Mouse (Mus musculus) activated CD4-positive, CD25-positive, alpha-beta regulatory T cell, adult 4 months (primary cell): ENCODE results near the gene Taf8. TPM values are rescaled to one million over a fixed set of nuclear protein-coding genes. Genes with fewer than 3 reads are reported as not detected.

ENCODE experiments used
- ATAC-seq: one replicate; pipeline ENCODE4 v1.8.0; 2017
- polyA plus RNA-seq, 2 experiments: library from polyadenylated mRNA; unstranded; fragments of 100-300 nt; shearing (Covaris generic); gene quantifications; one replicate each; pipeline ENCODE4 v1.2.1; 2017

Gene Taf8
- polyA plus RNA-seq, 2 experiments from 2014 or later: 51.5 to 61.3 TPM

GRCm38 (mm10) chr17:47452886-47453285 is 49.2 kb downstream of the Taf8 start:
- ATAC-seq: no peak

GRCm38 (mm10) chr17:47450880-47451565 is 51.1 kb downstream of the Taf8 start:
- ATAC-seq: no peak

- ATAC-seq: no peak
Observed at GRCm38 (mm10) chr17:47450239-47450638, 51.9 kb downstream of the Taf8 start.

GRCm38 (mm10) chr17:47449432-47449831 is 52.7 kb downstream of the Taf8 start:
- no peak for ATAC-seq

GRCm38 (mm10) chr17:47448523-47449372 is 53.3 kb downstream of the Taf8 start:
- no peak for ATAC-seq

GRCm38 (mm10) chr17:47446561-47446960 is 55.5 kb downstream of the Taf8 start:
- no peak for ATAC-seq

GRCm38 (mm10) chr17:47446025-47446424 is 56.1 kb downstream of the Taf8 start:
- no peak for ATAC-seq

- ATAC-seq: no peak
Observed at GRCm38 (mm10) chr17:47445518-47445917, 56.6 kb downstream of the Taf8 start.

- ATAC-seq: no peak
Observed at GRCm38 (mm10) chr17:47444113-47444512, 58.0 kb downstream of the Taf8 start.

- no peak for ATAC-seq
Observed at GRCm38 (mm10) chr17:47442271-47442670, 59.8 kb downstream of the Taf8 start.

GRCm38 (mm10) chr17:47441296-47442051 is 60.6 kb downstream of the Taf8 start:
- no peak for ATAC-seq

GRCm38 (mm10) chr17:47440359-47440890 is 61.7 kb downstream of the Taf8 start:
- no peak for ATAC-seq

- no peak for ATAC-seq
Observed at GRCm38 (mm10) chr17:47439396-47440028, 62.6 kb downstream of the Taf8 start.

GRCm38 (mm10) chr17:47438611-47439010 is 63.5 kb downstream of the Taf8 start:
- no peak for ATAC-seq

- ATAC-seq: no peak
Observed at GRCm38 (mm10) chr17:47436907-47437547, 65.1 kb downstream of the Taf8 start, which contains the start of gene 1700001C19Rik. Gene 1700001C19Rik, minus strand, starts transcription at chr17:47437376.

GRCm38 (mm10) chr17:47436156-47436906 is 65.8 kb downstream of the Taf8 start, which contains the start of gene AI661453:
Gene AI661453, plus strand, starts transcription at chr17:47436615.
- ATAC-seq: no peak
